Comparison of ENCODE assay signal across 8 mouse cellular contexts in the genomic region with DNA sequence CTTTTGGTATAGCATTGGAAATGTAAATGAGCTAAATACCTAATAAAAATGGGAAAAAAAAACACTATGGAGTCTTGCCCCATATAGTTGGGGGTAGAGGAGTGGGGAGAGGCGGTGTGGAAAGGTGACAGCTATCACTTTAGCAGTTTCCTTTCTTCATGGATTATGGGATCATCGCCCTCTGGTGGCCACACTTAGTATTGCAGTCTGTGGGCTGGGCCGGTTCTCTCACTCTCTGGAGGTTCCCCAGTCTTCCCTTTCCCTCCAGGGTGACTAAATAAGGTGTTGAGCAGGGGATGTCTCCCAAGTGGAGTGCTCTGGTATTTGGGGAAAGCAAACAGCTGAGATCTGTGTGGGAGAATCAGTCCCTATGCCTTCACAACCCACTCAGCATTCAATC. TPM values are rescaled to one million over a fixed set of nuclear protein-coding genes. Genes with fewer than 3 reads are reported as not detected.
DNase-seq lines count a peak whose midpoint lies in the region; ATAC-seq and TF ChIP-seq lines count a peak whose summit lies in the region.

No protein-coding gene starts in this region.

- H3K36me3 ChIP-seq in intestine, embryonic 14.5 days (ENCODE audit: control insufficient read depth, insufficient read depth, low read length): no peaks in the 10 kb centered on the region
- no peaks in the 10 kb centered on the region for H3K36me3 ChIP-seq in intestine, embryonic 16.5 days (ENCODE audit: control insufficient read depth, insufficient read depth, low read length)
- H3K36me3 ChIP-seq in splenic B cell, adult 2 months (ENCODE audit: control insufficient read depth, insufficient read depth, low read length, poor library complexity, severe bottlenecking): no peaks in the 10 kb centered on the region

- no peaks in the 10 kb centered on the region for H3K4me1 ChIP-seq in intestine, embryonic 14.5 days (replicated peaks; ENCODE audit: control insufficient read depth, insufficient read depth, low read length)
- H3K4me1 ChIP-seq in intestine, embryonic 16.5 days (ENCODE audit: control insufficient read depth, insufficient read depth, low read length): no peaks in the 10 kb centered on the region
- no peaks in the 10 kb centered on the region for H3K4me1 ChIP-seq in cerebellum, adult 2 months (ENCODE audit: control insufficient read depth, insufficient read depth, low read length)

- peak; percentile 32; the same call in 1 of the 2 replicates for ATAC-seq in intestine, embryonic 14.5 days (replicated peaks; ENCODE audit: low FRiP score, low TSS enrichment, low read depth)
- no peak for ATAC-seq in intestine, embryonic 16.5 days

- no peak overlapping the region for H3K4me2 ChIP-seq in intestine, embryonic 14.5 days (ENCODE audit: low read length)
- H3K4me2 ChIP-seq in intestine, embryonic 16.5 days (ENCODE audit: low read depth, low read length): no peak overlapping the region

- H3K27me3 ChIP-seq in intestine, embryonic 14.5 days (replicated peaks; ENCODE audit: control insufficient read depth, insufficient read depth, low read length): no peaks in the 10 kb centered on the region
- no peaks in the 10 kb centered on the region for H3K27me3 ChIP-seq in intestine, embryonic 16.5 days (replicated peaks; ENCODE audit: control insufficient read depth, insufficient read depth, low read length)
- no peaks in the 10 kb centered on the region for H3K27me3 ChIP-seq in cerebellum, adult 2 months (ENCODE audit: control insufficient read depth, insufficient read depth, low read length)
- no peaks in the 10 kb centered on the region for H3K27me3 ChIP-seq in splenic B cell, adult 2 months (ENCODE audit: control insufficient read depth, insufficient read depth, low read length, poor library complexity, severe bottlenecking)

- no peak overlapping the region for H3K27ac ChIP-seq in intestine, embryonic 14.5 days (ENCODE audit: low read depth)
- H3K27ac ChIP-seq in intestine, embryonic 16.5 days (ENCODE audit: low read length): no peak overlapping the region
- H3K27ac ChIP-seq in cerebellum, adult 2 months (ENCODE audit: insufficient read depth, low read length): no peak overlapping the region

- peak; percentile 75 for TF ChIP-seq CTCF in cerebellum, adult 2 months (IDR thresholded peaks at IDR 0.05; ENCODE audit: borderline replicate concordance, insufficient read depth, low read depth, low read length)

- H3K9me3 ChIP-seq in intestine, embryonic 14.5 days (ENCODE audit: control insufficient read depth, low read length): no peaks in the 10 kb centered on the region
- H3K9me3 ChIP-seq in intestine, embryonic 16.5 days (ENCODE audit: control insufficient read depth, low read length): no peaks in the 10 kb centered on the region

- H3K9ac ChIP-seq in intestine, embryonic 14.5 days (ENCODE audit: low read length): no peak overlapping the region
- H3K9ac ChIP-seq in intestine, embryonic 16.5 days (ENCODE audit: low read depth, low read length): no peak overlapping the region

- TF ChIP-seq POLR2A in cerebellum, adult 2 months (IDR thresholded peaks at IDR 0.05; ENCODE audit: borderline replicate concordance, insufficient read depth, low read length): no peak

- 7% methylated on average over 3 of the region's 3 CpGs for WGBS in intestine, embryonic 14.5 days
- WGBS in intestine, embryonic 16.5 days: 4% methylated on average over 3 of the region's 3 CpGs
- WGBS in cerebellum, adult 2 months: 6% methylated on average over 3 of the region's 3 CpGs

- peak; percentile 93 for DNase-seq in intestine, embryonic 14.5 days (ENCODE audit: low spot score)
- peak; percentile 43 to 72 for DNase-seq in cerebellum, adult 2 months
- peak; percentile 67 for DNase-seq in forelimb bud, embryonic 11.5 days (ENCODE audit: low read depth, low spot score)
- peak; percentile 18 for DNase-seq in hindlimb bud, embryonic 11.5 days (ENCODE audit: extremely low spot score, low read depth, low spot score)
- peak; percentile 67 to 73 for DNase-seq in left cerebral cortex, postnatal 10 days (ENCODE audit: extremely low spot score in 1 of 2, low spot score in 2 of 2)
- DNase-seq in monocyte, adult 2 months (ENCODE audit: low read depth in 1 of 2, low spot score in 2 of 2): peak; percentile 18 to 49
- DNase-seq in splenic B cell, adult 2 months (ENCODE audit: low read depth, low spot score): peak; percentile 76

- H3K4me3 ChIP-seq in intestine, embryonic 14.5 days (ENCODE audit: low read depth, low read length): no peak overlapping the region
- no peak overlapping the region for H3K4me3 ChIP-seq in intestine, embryonic 16.5 days (ENCODE audit: low read length)
- H3K4me3 ChIP-seq in cerebellum, adult 2 months (replicated peaks; ENCODE audit: insufficient read depth, low read depth, low read length): no peak overlapping the region

- intact Hi-C loops in left cerebral cortex, postnatal 10 days (cut with DNase I): no loop called here

RNA-seq across cellular contexts. Expression of gene Kifc3, which starts 33.1 kb away (rescaled TPM):
- polyA plus RNA-seq in intestine, embryonic 14.5 days (2014; fragmentation: Nextera tagmentation; extraction: Ambion mirVana): 11.6 and 21.6 TPM in 2 replicates
- polyA plus RNA-seq in intestine, embryonic 16.5 days (2015; fragmentation: Nextera tagmentation; extraction: Ambion mirVana): 23.4 and 30.9 TPM in 2 replicates
- 49.9 and 56.8 TPM in 2 replicates for polyA plus RNA-seq in cerebellum, adult 2 months (2012; rRNA removed)
- 10 to 100 TPM; 56.2 to 58.6 TPM for total RNA-seq in left cerebral cortex, postnatal 10 days (2021)

Comparison
In these comparisons a context has a peak if more than half of its experiments do, and no peak if none do; other contexts are left out.
1. DNase-seq: peak in every context shown above with its lines; median percentile 93 in intestine, embryonic 14.5 days; 76 in splenic B cell, adult 2 months; 70 in left cerebral cortex, postnatal 10 days; 67 in forelimb bud, embryonic 11.5 days; 58 in cerebellum, adult 2 months; 34 in monocyte, adult 2 months; 18 in hindlimb bud, embryonic 11.5 days.